ENCODE assay signal across 8 mouse cellular contexts in the genomic region with DNA sequence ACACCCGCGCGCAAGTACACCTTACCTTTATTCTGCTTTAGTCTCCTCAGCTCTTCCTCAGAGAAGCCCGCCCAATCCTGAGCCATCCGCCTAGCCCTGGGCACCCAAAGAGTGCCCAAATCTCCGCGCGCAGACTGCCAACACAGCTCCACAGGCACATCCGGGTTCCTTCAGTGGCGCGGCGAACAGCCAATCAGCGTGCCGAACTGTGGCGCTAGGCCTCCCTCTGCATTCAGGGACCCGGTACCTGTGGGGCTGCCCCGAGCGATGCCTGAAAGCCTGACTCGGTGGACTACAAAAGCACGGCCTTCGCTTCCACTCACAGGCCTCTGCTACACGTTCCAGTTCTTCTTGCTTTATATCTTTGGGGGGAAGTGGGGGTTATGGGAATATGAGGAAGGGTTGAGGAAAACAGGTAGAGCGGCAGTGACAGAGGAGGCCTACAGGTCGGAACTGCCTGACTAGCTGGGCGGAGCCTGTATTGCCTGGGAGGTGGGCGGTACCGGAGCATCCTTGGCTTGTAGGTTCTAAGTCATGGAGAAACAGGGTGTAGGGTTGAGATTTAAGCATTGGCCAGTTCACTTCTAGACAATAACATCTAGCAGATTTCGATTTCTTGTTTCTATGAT. TPM values are rescaled to one million over a fixed set of nuclear protein-coding genes. Genes with fewer than 3 reads are reported as not detected.
A peak's percentile ranks its signal among the peaks of the same experiment; 100 is the strongest.
DNase-seq lines count a peak whose midpoint lies in the region; ATAC-seq and TF ChIP-seq lines count a peak whose summit lies in the region.

A gene (minus strand): TSS at position 172 of the 629 bp plus-strand sequence.

- H3K36me3 ChIP-seq in embryonic facial prominence, embryonic 15.5 days: no peaks in the 10 kb centered on the region
- H3K36me3 ChIP-seq in limb, embryonic 14.5 days (ENCODE audit: control insufficient read depth, insufficient read depth, low read length): no peaks in the 10 kb centered on the region; the same call in 1 of the 2 replicates
- H3K36me3 ChIP-seq in midbrain, postnatal 0 days (ENCODE audit: insufficient read depth, low read length): no peaks in the 10 kb centered on the region

- H3K9me3 ChIP-seq in embryonic facial prominence, embryonic 15.5 days (replicated peaks): no peaks in the 10 kb centered on the region
- H3K9me3 ChIP-seq in limb, embryonic 14.5 days (ENCODE audit: control insufficient read depth, low read length): no peaks in the 10 kb centered on the region
- H3K9me3 ChIP-seq in midbrain, postnatal 0 days (ENCODE audit: low read length): no peaks in the 10 kb centered on the region

- under 1% methylated on average over 28 of the region's 28 CpGs for WGBS in bone marrow, adult 2 months
- WGBS in embryonic facial prominence, embryonic 15.5 days: under 1% methylated on average over 28 of the region's 28 CpGs
- WGBS in limb, embryonic 14.5 days: under 1% methylated on average over 28 of the region's 28 CpGs
- WGBS in midbrain, postnatal 0 days: under 1% methylated on average over 28 of the region's 28 CpGs

- peak within 1 kb of the TSS; percentile 69 for H3K9ac ChIP-seq in embryonic facial prominence, embryonic 15.5 days
- peak within 1 kb of the TSS; percentile 72 for H3K9ac ChIP-seq in limb, embryonic 14.5 days (ENCODE audit: low read depth, low read length, severe bottlenecking)
- H3K9ac ChIP-seq in midbrain, postnatal 0 days (replicated peaks; ENCODE audit: low read length, poor library complexity, severe bottlenecking): peak within 1 kb of the TSS; percentile 74

- H3K27me3 ChIP-seq in embryonic facial prominence, embryonic 15.5 days: no peaks in the 10 kb centered on the region
- H3K27me3 ChIP-seq in limb, embryonic 14.5 days (ENCODE audit: control insufficient read depth, insufficient read depth, low read length): no peaks in the 10 kb centered on the region
- H3K27me3 ChIP-seq in midbrain, postnatal 0 days (ENCODE audit: insufficient read depth, low read length): no peaks in the 10 kb centered on the region

- H3K4me3 ChIP-seq in bone marrow, adult 2 months (replicated peaks; ENCODE audit: control insufficient read depth, low read depth, low read length): peak within 1 kb of the TSS; percentile 80
- peak within 1 kb of the TSS; percentile 79 for H3K4me3 ChIP-seq in embryonic facial prominence, embryonic 15.5 days (replicated peaks)
- peak within 1 kb of the TSS; percentile 75 for H3K4me3 ChIP-seq in limb, embryonic 14.5 days (replicated peaks; ENCODE audit: low read length)
- H3K4me3 ChIP-seq in midbrain, postnatal 0 days (ENCODE audit: low read depth, low read length): peak within 1 kb of the TSS; percentile 69

- peak; percentile 50; the same call in 1 of the 2 replicates for TF ChIP-seq POLR2A in bone marrow, adult 2 months (IDR thresholded peaks at IDR 0.05; ENCODE audit: borderline replicate concordance, control insufficient read depth, low read depth, low read length)
- 0 out of 2 replicates have a peak, but pooled peaks have one; percentile 38 for TF ChIP-seq POLR2A in limb, embryonic 14.5 days (IDR thresholded peaks at IDR 0.05; ENCODE audit: borderline replicate concordance, extremely low read depth, insufficient read depth, insufficient read length)

- peak; percentile 95 for DNase-seq in 416B (ENCODE audit: low read depth)
- peak; percentile 95 for DNase-seq in heart, adult 8-10 months (ENCODE audit: low spot score)
- DNase-seq in kidney, adult 9 months: peak; percentile 97
- peak; percentile 95 for DNase-seq in limb, embryonic 14.5 days (ENCODE audit: low spot score)
- peak; percentile 97 for DNase-seq in midbrain, postnatal 0 days (ENCODE audit: low spot score)
- DNase-seq in spleen, postnatal 14 days (ENCODE audit: low spot score in 2 of 2): peak; percentile 77 to 85

- H3K4me2 ChIP-seq in embryonic facial prominence, embryonic 15.5 days (replicated peaks): peak within 1 kb of the TSS; percentile 54
- H3K4me2 ChIP-seq in limb, embryonic 14.5 days (replicated peaks; ENCODE audit: low read depth, low read length, severe bottlenecking): peak within 1 kb of the TSS; percentile 64
- peak within 1 kb of the TSS; percentile 69 for H3K4me2 ChIP-seq in midbrain, postnatal 0 days (ENCODE audit: low read depth, low read length, poor library complexity, severe bottlenecking)

- no peak for TF ChIP-seq CTCF in bone marrow, adult 2 months (IDR thresholded peaks at IDR 0.05; ENCODE audit: control insufficient read depth, insufficient read depth, low read length)
- peak; percentile 25 for TF ChIP-seq CTCF in midbrain, postnatal 0 days (IDR thresholded peaks at IDR 0.05)

- ATAC-seq in embryonic facial prominence, embryonic 15.5 days (ENCODE audit: insufficient number of reproducible peaks, low FRiP score, low TSS enrichment, low read depth): peak; percentile 99
- ATAC-seq in limb, embryonic 14.5 days (ENCODE audit: low FRiP score, low read depth): peak; percentile 99
- peak; percentile 100 for ATAC-seq in midbrain, postnatal 0 days (ENCODE audit: low FRiP score)

- H3K27ac ChIP-seq in bone marrow, adult 2 months (ENCODE audit: control insufficient read depth, insufficient read depth, low read depth, low read length, poor library complexity): peak within 1 kb of the TSS; percentile 4; the same call in 1 of the 2 replicates
- peak within 1 kb of the TSS; percentile 90 for H3K27ac ChIP-seq in embryonic facial prominence, embryonic 15.5 days (replicated peaks)
- H3K27ac ChIP-seq in limb, embryonic 14.5 days (replicated peaks; ENCODE audit: low read depth, low read length): peak within 1 kb of the TSS; percentile 88
- peak within 1 kb of the TSS; percentile 75 for H3K27ac ChIP-seq in midbrain, postnatal 0 days (ENCODE audit: low read depth, low read length)

- no peaks in the 10 kb centered on the region for H3K4me1 ChIP-seq in bone marrow, adult 2 months (ENCODE audit: control insufficient read depth, insufficient read depth, low read length)
- peaks cover 16% of the 10 kb centered on the region for H3K4me1 ChIP-seq in embryonic facial prominence, embryonic 15.5 days
- H3K4me1 ChIP-seq in limb, embryonic 14.5 days (ENCODE audit: control insufficient read depth, insufficient read depth, low read length): peaks cover 17% of the 10 kb centered on the region
- H3K4me1 ChIP-seq in midbrain, postnatal 0 days (ENCODE audit: insufficient read depth, low read length): peaks cover 10% of the 10 kb centered on the region

RNA-seq across cellular contexts. Expression of the gene that starts here (rescaled TPM):
- 1.4 and 3.2 TPM in 2 replicates for polyA plus RNA-seq in bone marrow, adult 2 months (2011; ENCODE audit: insufficient read depth, insufficient read length, low replicate concordance, missing spikeins)
- polyA plus RNA-seq in embryonic facial prominence, embryonic 15.5 days (2015; fragmentation: Nextera tagmentation; extraction: Ambion mirVana): 28.6 and 30.3 TPM in 2 replicates
- total RNA-seq in heart, adult 8-10 months (2022): 1 to 10 TPM; 2.4 to 4.0 (median 3.4) TPM
- polyA plus RNA-seq in limb, embryonic 14.5 days (2012; rRNA removed): 16.7 and 19.6 TPM in 2 replicates
- polyA plus RNA-seq in limb, embryonic 14.5 days (2014; fragmentation: Nextera tagmentation; extraction: Ambion mirVana): 28.3 and 29.1 TPM in 2 replicates
- total RNA-seq in midbrain, postnatal 0 days (2014; rRNA removed): 12.7 and 13.5 TPM in 2 replicates
- polyA plus RNA-seq in midbrain, postnatal 0 days (2015; fragmentation: Nextera tagmentation; extraction: Ambion mirVana): 17.0 and 17.4 TPM in 2 replicates

Comparison
In these comparisons a context has a peak if more than half of its experiments do, and no peak if none do; other contexts are left out.
1. Peak in every context shown above with its lines: DNase-seq, ATAC-seq, H3K4me3 ChIP-seq and H3K27ac ChIP-seq.
2. H3K27ac ChIP-seq: peak in every context shown above with its lines; median percentile 90 in embryonic facial prominence, embryonic 15.5 days; 88 in limb, embryonic 14.5 days; 75 in midbrain, postnatal 0 days; 4 in bone marrow, adult 2 months.